Mouse (Mus musculus) brain, embryonic 14.5 days (tissue): Measurements from ENCODE around the gene Mrps2.

ENCODE experiments used
- CTCF ChIP-seq: fragments of 200-500 bp; IDR thresholded peaks from 2 replicates; pipeline ENCODE4 v1.5.1; 2012; ENCODE audit warnings: inconsistent platforms, mild to moderate bottlenecking, moderate library complexity, borderline replicate concordance; ENCODE audit not compliant: insufficient read depth, insufficient read length; ENCODE audit errors: extremely low read depth
- POLR2A ChIP-seq: fragments of 200-500 bp; IDR thresholded peaks from 2 replicates; pipeline ENCODE4 v1.6.1; 2012; ENCODE audit warnings: mild to moderate bottlenecking, inconsistent platforms, borderline replicate concordance; ENCODE audit not compliant: poor library complexity, insufficient read depth, insufficient read length, severe bottlenecking; ENCODE audit errors: extremely low read depth

DNA sequence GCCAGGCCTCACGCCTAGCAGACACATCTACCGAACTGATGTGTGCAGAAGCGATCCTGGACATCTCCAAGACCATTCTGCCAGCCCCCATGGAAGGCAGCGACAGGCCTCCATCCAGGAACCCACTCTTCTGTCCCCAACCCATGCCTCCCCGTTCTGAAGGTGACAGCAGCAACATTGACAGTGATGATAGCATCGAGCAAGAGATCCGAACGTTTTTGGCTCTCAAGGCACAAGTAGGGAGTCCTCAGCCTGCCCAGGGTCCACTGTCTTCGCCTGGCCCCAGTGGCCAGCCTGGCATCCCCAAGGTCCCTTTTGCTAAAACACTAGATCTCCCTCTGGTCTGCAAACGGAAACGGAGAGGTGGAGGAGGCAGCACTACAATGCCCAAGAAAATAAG lies 16.2 kb upstream of the Mrps2 start:
- TF ChIP-seq POLR2A (no peak), CTCF (no peak)
